Mouse (Mus musculus) forebrain, embryonic 13.5 days (tissue): ENCODE results near the gene Emc8. TPM values are rescaled to one million over a fixed set of nuclear protein-coding genes. Genes with fewer than 3 reads are reported as not detected.
A peak's percentile ranks its signal among the peaks of the same experiment; 100 is the strongest.
"Not testable (repeated sequence)": the region's sequence is repeated elsewhere in the genome, so short reads cannot be mapped to it uniquely, and the experiment has no call there.

Source experiments
- ATAC-seq: fragments of 200-750 bp; cut with Nextera tagmentation; 2 replicates; pipeline ENCODE4 v1.8.0; 2017
- H3K27ac ChIP-seq: fragments of 300-500 bp; sonication (generic); 2 replicates; pipeline ENCODE4 v1.5.1; 2015; ENCODE audit warnings: inconsistent platforms, mild to moderate bottlenecking, moderate library complexity
- H3K27me3 ChIP-seq: fragments of 300-500 bp; sonication (generic); 2 replicates; pipeline ENCODE4 v1.6.1; 2015; ENCODE audit warnings: mild to moderate bottlenecking, inconsistent platforms
- H3K36me3 ChIP-seq: fragments of 300-500 bp; sonication (generic); 2 replicates; pipeline ENCODE4 v1.6.1; 2015; ENCODE audit warnings: mild to moderate bottlenecking, inconsistent platforms; ENCODE audit not compliant: poor library complexity, severe bottlenecking
- H3K4me1 ChIP-seq: fragments of 300-500 bp; sonication (generic); 2 replicates; pipeline ENCODE4 v1.6.1; 2015; ENCODE audit warnings: inconsistent platforms
- H3K4me2 ChIP-seq: fragments of 300-500 bp; sonication (generic); 2 replicates; pipeline ENCODE4 v1.6.1; 2015; ENCODE audit warnings: inconsistent platforms, mild to moderate bottlenecking, moderate library complexity
- H3K4me3 ChIP-seq: fragments of 300-500 bp; sonication (generic); 2 replicates; pipeline ENCODE4 v1.5.1; 2015; ENCODE audit warnings: mild to moderate bottlenecking, inconsistent platforms
- H3K9ac ChIP-seq: fragments of 300-500 bp; sonication (generic); 2 replicates; pipeline ENCODE4 v1.6.1; 2015; ENCODE audit warnings: mild to moderate bottlenecking, inconsistent platforms
- H3K9me3 ChIP-seq: fragments of 300-500 bp; sonication (generic); replicated peaks from 2 replicates; pipeline ENCODE4 v1.6.1; 2016; ENCODE audit warnings: inconsistent platforms
- WGBS: fragments of 180-500 bp; shearing (Covaris S2); methylation state at CpG from one replicate; pipeline ENCODE4 v1.1.7; 2015; 5-methylcytosine and 5-hydroxymethylcytosine counted together
- polyA plus RNA-seq: library from polyadenylated mRNA; unstranded; fragments of >200 nt; fragmentation: Nextera tagmentation; extraction: Ambion mirVana; gene quantifications from 2 replicates; pipeline ENCODE4 v1.2.1, GENCODE M21; 2015

The Emc8 gene
- polyA plus RNA-seq, 1 experiment from 2014 or later: 221 TPM

GRCm38 (mm10) chr8:120683602-120684001, 15.2 kb upstream of the Emc8 start:
- Histone ChIP-seq H3K27me3 (0 out of 2 replicates have a peak, but pooled peaks cover 3% of the 10 kb centered on the region), H3K4me1 (no peaks in the 10 kb centered on the region), H3K27ac (no peak overlapping the region), H3K4me3 (no peak overlapping the region), H3K36me3 (no peaks in the 10 kb centered on the region), H3K9ac (no peak overlapping the region), H3K4me2 (no peak overlapping the region), H3K9me3 (no peaks in the 10 kb centered on the region)
- no peak for ATAC-seq
- WGBS: 14% methylated on average over 10 of the region's 10 CpGs

GRCm38 (mm10) chr8:120681113-120681512, 12.7 kb upstream of the Emc8 start:
- H3K4me1 ChIP-seq: no peaks in the 10 kb centered on the region
- no peaks in the 10 kb centered on the region for H3K36me3 ChIP-seq
- WGBS: 79% methylated on average over 10 of the region's 10 CpGs
- H3K4me2 ChIP-seq: no peak overlapping the region
- no peak overlapping the region for H3K4me3 ChIP-seq
- no peak overlapping the region for H3K9ac ChIP-seq
- ATAC-seq: no peak
- no peaks in the 10 kb centered on the region for H3K9me3 ChIP-seq
- H3K27ac ChIP-seq: no peak overlapping the region
- H3K27me3 ChIP-seq: no peaks in the 10 kb centered on the region

GRCm38 (mm10) chr8:120680405-120680804, 12.0 kb upstream of the Emc8 start:
- H3K9ac ChIP-seq, H3K4me2 ChIP-seq, H3K27ac ChIP-seq, H3K4me1 ChIP-seq, ATAC-seq, H3K27me3 ChIP-seq, H3K9me3 ChIP-seq, H3K36me3 ChIP-seq, H3K4me3 ChIP-seq: not testable (repeated sequence)
- 67% methylated on average over 7 of the region's 7 CpGs for WGBS

GRCm38 (mm10) chr8:120679629-120680387, 11.4 kb upstream of the Emc8 start:
- H3K9ac ChIP-seq: no peak overlapping the region
- no peak overlapping the region for H3K27ac ChIP-seq
- H3K36me3 ChIP-seq: peaks cover 12% of the 10 kb centered on the region; the same call in 1 of the 2 replicates
- ATAC-seq: no peak
- no peak overlapping the region for H3K4me3 ChIP-seq
- no peaks in the 10 kb centered on the region for H3K9me3 ChIP-seq
- no peaks in the 10 kb centered on the region for H3K27me3 ChIP-seq
- H3K4me2 ChIP-seq: no peak overlapping the region
- 82% methylated on average over 11 of the region's 11 CpGs for WGBS
- H3K4me1 ChIP-seq: no peaks in the 10 kb centered on the region

- no peaks in the 10 kb centered on the region for H3K4me1 ChIP-seq
- H3K27ac ChIP-seq: no peak overlapping the region
- H3K36me3 ChIP-seq: peaks cover 21% of the 10 kb centered on the region
- peak; percentile 66 for ATAC-seq
- no peak overlapping the region for H3K9ac ChIP-seq
- WGBS: 13% methylated on average over 10 of the region's 10 CpGs
- no peaks in the 10 kb centered on the region for H3K27me3 ChIP-seq
- H3K4me3 ChIP-seq: no peak overlapping the region
- no peak overlapping the region for H3K4me2 ChIP-seq
- H3K9me3 ChIP-seq: no peaks in the 10 kb centered on the region
Measured at GRCm38 (mm10) chr8:120678447-120678846, 10.1 kb upstream of the Emc8 start.

GRCm38 (mm10) chr8:120675718-120676117, 7.3 kb upstream of the Emc8 start:
- no peaks in the 10 kb centered on the region for H3K9me3 ChIP-seq
- no peak for ATAC-seq
- peaks cover 6% of the 10 kb centered on the region for H3K4me1 ChIP-seq
- no peaks in the 10 kb centered on the region for H3K27me3 ChIP-seq
- 76% methylated on average over 8 of the region's 8 CpGs for WGBS
- no peak overlapping the region for H3K4me3 ChIP-seq
- peaks cover 49% of the 10 kb centered on the region for H3K36me3 ChIP-seq
- no peak overlapping the region for H3K4me2 ChIP-seq
- no peak overlapping the region for H3K27ac ChIP-seq
- H3K9ac ChIP-seq: no peak overlapping the region

- H3K4me1 ChIP-seq: peaks cover 18% of the 10 kb centered on the region
- H3K9ac ChIP-seq: no peak overlapping the region
- H3K36me3 ChIP-seq: peaks cover 58% of the 10 kb centered on the region
- no peaks in the 10 kb centered on the region for H3K27me3 ChIP-seq
- H3K4me3 ChIP-seq: no peak overlapping the region
- H3K9me3 ChIP-seq: no peaks in the 10 kb centered on the region
- no peak for ATAC-seq
- no peak overlapping the region for H3K4me2 ChIP-seq
- WGBS: 94% methylated on average over 7 of the region's 7 CpGs
- no peak overlapping the region for H3K27ac ChIP-seq
Measured at GRCm38 (mm10) chr8:120673298-120673697, 4.9 kb upstream of the Emc8 start.

GRCm38 (mm10) chr8:120672626-120673229, 4.4 kb upstream of the Emc8 start:
- 93% methylated on average over 16 of the region's 16 CpGs for WGBS
- Histone ChIP-seq H3K4me3 (no peak overlapping the region), H3K4me1 (peaks cover 18% of the 10 kb centered on the region), H3K36me3 (peaks cover 58% of the 10 kb centered on the region), H3K27ac (no peak overlapping the region), H3K27me3 (no peaks in the 10 kb centered on the region), H3K9me3 (no peaks in the 10 kb centered on the region), H3K4me2 (no peak overlapping the region), H3K9ac (no peak overlapping the region)
- ATAC-seq: no peak

GRCm38 (mm10) chr8:120671775-120672174, 3.4 kb upstream of the Emc8 start:
- no peak for ATAC-seq
- 54% methylated on average over 6 of the region's 6 CpGs for WGBS
- peaks cover 23% of the 10 kb centered on the region for H3K4me1 ChIP-seq
- no peak overlapping the region for H3K4me2 ChIP-seq
- H3K27ac ChIP-seq: no peak overlapping the region
- H3K9me3 ChIP-seq: no peaks in the 10 kb centered on the region
- H3K36me3 ChIP-seq: peaks cover 58% of the 10 kb centered on the region
- H3K27me3 ChIP-seq: no peaks in the 10 kb centered on the region
- H3K4me3 ChIP-seq: no peak overlapping the region
- H3K9ac ChIP-seq: no peak overlapping the region

GRCm38 (mm10) chr8:120667561-120668373, 606 bp downstream of the Emc8 start, which contains the start of the genes Gm27021 and Cox4i1:
Gm27021 (minus strand) TSS chr8:120668079.
Cox4i1 (plus strand) TSS chr8:120668222.
- peak within 1 kb of the TSS; percentile 81 for H3K27ac ChIP-seq
- no peaks in the 10 kb centered on the region for H3K27me3 ChIP-seq
- H3K36me3 ChIP-seq: peaks cover 30% of the 10 kb centered on the region
- H3K4me1 ChIP-seq: peaks cover 55% of the 10 kb centered on the region
- peak within 1 kb of the TSS; percentile 93 for H3K4me2 ChIP-seq
- H3K9me3 ChIP-seq: no peaks in the 10 kb centered on the region
- H3K4me3 ChIP-seq: peak within 1 kb of the TSS; percentile 86
- ATAC-seq: peak; percentile 94
- under 1% methylated on average over 92 of the region's 105 CpGs for WGBS
- peak within 1 kb of the TSS; percentile 94 for H3K9ac ChIP-seq

- H3K27ac ChIP-seq: no peak overlapping the region
- no peak for ATAC-seq
- H3K4me2 ChIP-seq: peak overlapping the region; percentile 88
- no peaks in the 10 kb centered on the region for H3K27me3 ChIP-seq
- H3K9ac ChIP-seq: peak overlapping the region; percentile 94
- H3K4me3 ChIP-seq: peak overlapping the region; percentile 86
- peaks cover 55% of the 10 kb centered on the region for H3K4me1 ChIP-seq
- no peaks in the 10 kb centered on the region for H3K9me3 ChIP-seq
- 2% methylated on average over 17 of the region's 17 CpGs for WGBS
- peaks cover 22% of the 10 kb centered on the region for H3K36me3 ChIP-seq
Measured at GRCm38 (mm10) chr8:120666807-120667470, 1.4 kb downstream of the Emc8 start.
